10 mouse cellular contexts compared by ENCODE assay signal in genomic region chr9:123638668-123639089, GRCm38 (mm10). TPM values are rescaled to one million over a fixed set of nuclear protein-coding genes. Genes with fewer than 3 reads are reported as not detected.
DNase-seq lines count a peak whose midpoint lies in the region; ATAC-seq and TF ChIP-seq lines count a peak whose summit lies in the region.
"Had no signal": no experiment of that assay in that cellular context is flagged by ENCODE, and none has a peak within 500 bp of the region (broad histone marks: within the 10 kb centered on the region; RNA-seq: fewer than 3 reads in every experiment).

No protein-coding gene starts in this region.

- H3K27ac ChIP-seq in thymus, adult 2 months (ENCODE audit: control insufficient read depth, insufficient read depth, low read length): no peak overlapping the region
- no peak overlapping the region for H3K27ac ChIP-seq in forebrain, postnatal 0 days (ENCODE audit: low read depth, low read length)
- H3K27ac ChIP-seq: heart, embryonic 15.5 days; neural tube, embryonic 12.5 days had no signal

- no peaks in the 10 kb centered on the region for H3K27me3 ChIP-seq in thymus, adult 2 months (ENCODE audit: control insufficient read depth, insufficient read depth, low read length)
- no peaks in the 10 kb centered on the region for H3K27me3 ChIP-seq in forebrain, postnatal 0 days (ENCODE audit: insufficient read depth, low read length)
- H3K27me3 ChIP-seq: neural tube, embryonic 12.5 days had no signal

- DNase-seq in CD4-positive, CD25-positive, alpha-beta regulatory T cell, adult 2 months (ENCODE audit: low read depth, low spot score): peak; percentile 56
- peak; percentile 32 for DNase-seq in thymus, adult 2 months
- no peak for DNase-seq in thymus, adult 18-20 months
- DNase-seq in forebrain, postnatal 0 days: peak; percentile 46
- peak; percentile 57 to 79 for DNase-seq in kidney, postnatal 25 days
- DNase-seq in mesoderm, embryonic 11.5 days (ENCODE audit: low read depth, low spot score): peak; percentile 29
- no peak for DNase-seq in yolk sac, embryonic 10.5 days (ENCODE audit: low spot score)

- ATAC-seq in CD4-positive, CD25-positive, alpha-beta regulatory T cell, adult 4 months: no peak
- peak; percentile 78 for ATAC-seq in forebrain, postnatal 0 days

- WGBS in thymus, adult 2 months: 24% methylated on average over 1 of the region's 1 CpGs
- WGBS in forebrain, postnatal 0 days: 84% methylated on average over 1 of the region's 1 CpGs

- no peak overlapping the region for H3K4me2 ChIP-seq in forebrain, postnatal 0 days (ENCODE audit: low read depth)
- H3K4me2 ChIP-seq: heart, embryonic 15.5 days; neural tube, embryonic 12.5 days had no signal

- TF ChIP-seq CTCF in thymus, adult 2 months (IDR thresholded peaks at IDR 0.05; ENCODE audit: borderline replicate concordance, control insufficient read depth, extremely low read depth, insufficient read depth, low read length, poor library complexity): no peak
- TF ChIP-seq CTCF in forebrain, postnatal 0 days (IDR thresholded peaks at IDR 0.05; ENCODE audit: low read depth): peak; percentile 79

- no peaks in the 10 kb centered on the region for H3K4me1 ChIP-seq in thymus, adult 2 months (replicated peaks; ENCODE audit: control insufficient read depth, insufficient read depth, low read length)
- H3K4me1 ChIP-seq in forebrain, postnatal 0 days (ENCODE audit: insufficient read depth): no peaks in the 10 kb centered on the region
- H3K4me1 ChIP-seq: neural tube, embryonic 12.5 days had no signal

- H3K9me3 ChIP-seq in forebrain, postnatal 0 days (ENCODE audit: low read length): no peaks in the 10 kb centered on the region
- H3K9me3 ChIP-seq: heart, embryonic 15.5 days; neural tube, embryonic 12.5 days had no signal

- no peak overlapping the region for H3K9ac ChIP-seq in forebrain, postnatal 0 days
- H3K9ac ChIP-seq: heart, embryonic 15.5 days; neural tube, embryonic 12.5 days had no signal

- TF ChIP-seq POLR2A in thymus, adult 2 months (IDR thresholded peaks at IDR 0.05; ENCODE audit: control insufficient read depth, extremely low read depth, insufficient read depth, low read length, poor library complexity): no peak

- H3K36me3 ChIP-seq in thymus, adult 2 months (ENCODE audit: control insufficient read depth, insufficient read depth, low read length): no peaks in the 10 kb centered on the region
- no peaks in the 10 kb centered on the region for H3K36me3 ChIP-seq in forebrain, postnatal 0 days (ENCODE audit: insufficient read depth)
- H3K36me3 ChIP-seq: heart, embryonic 15.5 days; neural tube, embryonic 12.5 days had no signal

- H3K4me3 ChIP-seq in thymus, adult 2 months (ENCODE audit: control insufficient read depth, insufficient read depth, low read length): no peak overlapping the region
- no peak overlapping the region for H3K4me3 ChIP-seq in forebrain, postnatal 0 days (ENCODE audit: low read depth, low read length)
- H3K4me3 ChIP-seq: heart, embryonic 15.5 days; neural tube, embryonic 12.5 days had no signal

RNA-seq across cellular contexts. Expression of gene Slc6a20b, which starts 6.3 kb away (rescaled TPM):
- polyA plus RNA-seq in CD4-positive, CD25-positive, alpha-beta regulatory T cell, adult 4 months (2017; shearing (Covaris generic)): 1 to 10 TPM in 1 of 2 experiments, under 1 TPM in 1; 0.34 to 1.8 TPM
- 0.13 and 0.22 TPM in 2 replicates for polyA plus RNA-seq in thymus, adult 2 months (2012; rRNA removed)
- total RNA-seq in forebrain, postnatal 0 days (2014; rRNA removed): 0.08 and 0.10 TPM in 2 replicates
- polyA plus RNA-seq in forebrain, postnatal 0 days (2015; fragmentation: Nextera tagmentation; extraction: Ambion mirVana): 0.08 and 0.19 TPM in 2 replicates

RNA-seq across cellular contexts. Expression of gene Ccr9, which starts 39.6 kb away (rescaled TPM):
- polyA plus RNA-seq in CD4-positive, CD25-positive, alpha-beta regulatory T cell, adult 4 months (2017; shearing (Covaris generic)): 10 to 100 TPM; 28.0 to 36.1 TPM
- polyA plus RNA-seq in thymus, adult 2 months (2012; rRNA removed): 500 and 608 TPM in 2 replicates
- 0.52 TPM in 1 of 2 replicates, not detected in the other for total RNA-seq in forebrain, postnatal 0 days (2014; rRNA removed)
- polyA plus RNA-seq in forebrain, postnatal 0 days (2015; fragmentation: Nextera tagmentation; extraction: Ambion mirVana): 0.30 and 0.34 TPM in 2 replicates

RNA-seq across cellular contexts. Expression of gene Slc6a20a, which starts 40.0 kb away (rescaled TPM):
- not detected for polyA plus RNA-seq in CD4-positive, CD25-positive, alpha-beta regulatory T cell, adult 4 months (2017; shearing (Covaris generic))
- 7.5 and 8.1 TPM in 2 replicates for polyA plus RNA-seq in thymus, adult 2 months (2012; rRNA removed)
- total RNA-seq in forebrain, postnatal 0 days (2014; rRNA removed): 17.2 and 33.0 TPM in 2 replicates
- polyA plus RNA-seq in forebrain, postnatal 0 days (2015; fragmentation: Nextera tagmentation; extraction: Ambion mirVana): 23.5 and 25.7 TPM in 2 replicates
- polyA plus RNA-seq: heart, embryonic 15.5 days had no signal

Comparison
In these comparisons a context has a peak if more than half of its experiments do, and no peak if none do; other contexts are left out.
1. DNase-seq: peak in CD4-positive, CD25-positive, alpha-beta regulatory T cell, adult 2 months (single experiment), thymus, adult 2 months (single experiment), forebrain, postnatal 0 days (single experiment), kidney, postnatal 25 days (2 of 2) and mesoderm, embryonic 11.5 days (single experiment); none in thymus, adult 18-20 months (0 of 2) and yolk sac, embryonic 10.5 days (single experiment).
2. RNA of gene Ccr9, which starts 39.6 kb away (polyA plus RNA-seq): 500 to 608 TPM in thymus, adult 2 months and 28.0 to 36.1 TPM in CD4-positive, CD25-positive, alpha-beta regulatory T cell, adult 4 months; 0.30 to 0.34 TPM in forebrain, postnatal 0 days; every median in the first group is over 10 times any median in the second.